Mouse (Mus musculus) telencephalon, adult 2 months (tissue): ENCODE data around the gene Atp2a2.
"Not testable (repeated sequence)": the region's sequence is repeated elsewhere in the genome, so short reads cannot be mapped to it uniquely, and the experiment has no call there.

Experiments
- DNase-seq: peaks from one replicate; pipeline ENCODE4 v3.0.0-alpha.2; 2011; ENCODE audit warnings: low read depth, low spot score

Atp2a2 gene

GRCm38 (mm10) chr5:122498046-122498445 is 4.0 kb downstream of the Atp2a2 start:
- no peak for DNase-seq

GRCm38 (mm10) chr5:122496990-122497389 is 5.0 kb downstream of the Atp2a2 start:
- DNase-seq: no peak

- DNase-seq: no peak
These were observed 7.6 kb downstream of the Atp2a2 start for GRCm38 (mm10) chr5:122494449-122494848.

GRCm38 (mm10) chr5:122493035-122493434 is 9.0 kb downstream of the Atp2a2 start:
- no peak for DNase-seq

- no peak for DNase-seq
These were observed 10.6 kb downstream of the Atp2a2 start for GRCm38 (mm10) chr5:122491385-122491784.

GRCm38 (mm10) chr5:122490148-122490547 is 11.9 kb downstream of the Atp2a2 start:
- no peak for DNase-seq

- no peak for DNase-seq
These were observed 14.2 kb downstream of the Atp2a2 start for GRCm38 (mm10) chr5:122487825-122488224.

GRCm38 (mm10) chr5:122486243-122486642 is 15.8 kb downstream of the Atp2a2 start:
- DNase-seq: not testable (repeated sequence)

- no peak for DNase-seq
These were observed 19.2 kb downstream of the Atp2a2 start for GRCm38 (mm10) chr5:122482733-122483391.

GRCm38 (mm10) chr5:122481844-122482243 is 20.2 kb downstream of the Atp2a2 start:
- DNase-seq: no peak

GRCm38 (mm10) chr5:122479131-122479530 is 22.9 kb downstream of the Atp2a2 start:
- no peak for DNase-seq

GRCm38 (mm10) chr5:122477492-122477891 is 24.5 kb downstream of the Atp2a2 start:
- DNase-seq: no peak

GRCm38 (mm10) chr5:122476078-122476477 is 25.9 kb downstream of the Atp2a2 start:
- DNase-seq: no peak

GRCm38 (mm10) chr5:122474643-122475363 is 27.2 kb downstream of the Atp2a2 start:
- no peak for DNase-seq

- DNase-seq: no peak
These were observed 30.4 kb downstream of the Atp2a2 start for GRCm38 (mm10) chr5:122471658-122472057.

- no peak for DNase-seq
These were observed 40.6 kb downstream of the Atp2a2 start for GRCm38 (mm10) chr5:122461431-122461830.

- no peak for DNase-seq
These were observed 41.4 kb downstream of the Atp2a2 start for GRCm38 (mm10) chr5:122460656-122461055.

- DNase-seq: no peak
These were observed 42.7 kb downstream of the Atp2a2 start for GRCm38 (mm10) chr5:122459335-122459734.

- DNase-seq: no peak
These were observed 44.0 kb downstream of the Atp2a2 start for GRCm38 (mm10) chr5:122458066-122458465.

- DNase-seq: not testable (repeated sequence)
These were observed 45.0 kb downstream of the Atp2a2 start for GRCm38 (mm10) chr5:122457054-122457453.

- DNase-seq: no peak
These were observed 46.4 kb downstream of the Atp2a2 start for GRCm38 (mm10) chr5:122455584-122455983.

- DNase-seq: no peak
These were observed 47.1 kb downstream of the Atp2a2 start for GRCm38 (mm10) chr5:122454883-122455282.

- DNase-seq: no peak
These were observed 47.6 kb downstream of the Atp2a2 start for GRCm38 (mm10) chr5:122454442-122454841.
